12 mouse cellular contexts compared by ENCODE assay signal in genomic region chr16:10977877-10978276, GRCm38 (mm10).
"Had no signal": no experiment of that assay in that cellular context is flagged by ENCODE, and none has a peak within 500 bp of the region (broad histone marks: within the 10 kb centered on the region; RNA-seq: fewer than 3 reads in every experiment).

No protein-coding gene starts in this region.

- H3K27me3 ChIP-seq: hindbrain, embryonic 13.5 days; intestine, embryonic 15.5 days; liver, embryonic 13.5 days; midbrain, embryonic 13.5 days had no signal

- H3K9me3 ChIP-seq: hindbrain, embryonic 13.5 days; intestine, embryonic 15.5 days; limb, embryonic 10.5 days; liver, embryonic 13.5 days; midbrain, embryonic 13.5 days had no signal

- H3K36me3 ChIP-seq: hindbrain, embryonic 13.5 days; intestine, embryonic 15.5 days; liver, embryonic 13.5 days; midbrain, embryonic 13.5 days had no signal

- H3K9ac ChIP-seq: hindbrain, embryonic 13.5 days; intestine, embryonic 15.5 days; liver, embryonic 13.5 days; lung, embryonic 14.5 days; midbrain, embryonic 13.5 days had no signal

- H3K4me3 ChIP-seq: hindbrain, embryonic 13.5 days; intestine, embryonic 15.5 days; layer of hippocampus, adult 2 months; limb, embryonic 10.5 days; liver, embryonic 13.5 days; midbrain, embryonic 13.5 days had no signal

- H3K27ac ChIP-seq: hindbrain, embryonic 13.5 days; intestine, embryonic 15.5 days; limb, embryonic 10.5 days; liver, embryonic 13.5 days; midbrain, embryonic 13.5 days; stomach, postnatal 0 days had no signal

- DNase-seq: kidney, postnatal 25 days; liver, embryonic 13.5 days; lung, embryonic 14.5 days; lung, postnatal 10 days; lung, postnatal 4 days; thymus, postnatal 14 days had no signal

- H3K4me2 ChIP-seq: hindbrain, embryonic 13.5 days; intestine, embryonic 15.5 days; liver, embryonic 13.5 days; lung, embryonic 14.5 days; midbrain, embryonic 13.5 days had no signal

- ATAC-seq: intestine, embryonic 15.5 days; midbrain, embryonic 13.5 days had no signal
